Mouse (Mus musculus) R1 (cell line): Measurements from ENCODE around the gene Riox1.
A peak's percentile ranks its signal among the peaks of the same experiment; 100 is the strongest.
"Not testable (repeated sequence)": the region's sequence is repeated elsewhere in the genome, so short reads cannot be mapped to it uniquely, and the experiment has no call there.

Source experiments
- DNase-seq: peaks from one replicate; pipeline ENCODE4 v3.0.0-alpha.2; 2018; ENCODE audit warnings: low read depth, low spot score

The Riox1 gene

GRCm38 (mm10) chr12:83949776-83950492 is 474 bp upstream of the Riox1 start:
- DNase-seq: no peak

GRCm38 (mm10) chr12:83950840-83951701 is 663 bp downstream of the Riox1 start:
- peak; percentile 50 for DNase-seq

GRCm38 (mm10) chr12:83951711-83952575 is 1.5 kb downstream of the Riox1 start:
- no peak for DNase-seq

GRCm38 (mm10) chr12:83958278-83958677 is 7.9 kb downstream of the Riox1 start:
- no peak for DNase-seq

GRCm38 (mm10) chr12:83965235-83965634 is 14.8 kb downstream of the Riox1 start:
- no peak for DNase-seq

GRCm38 (mm10) chr12:83972117-83972516 is 21.7 kb downstream of the Riox1 start:
- DNase-seq: peak; percentile 55

- DNase-seq: no peak
These were observed 28.5 kb downstream of the Riox1 start for GRCm38 (mm10) chr12:83978862-83979261.

- no peak for DNase-seq
These were observed 31.2 kb downstream of the Riox1 start for GRCm38 (mm10) chr12:83981615-83982014.

- no peak for DNase-seq
These were observed 34.3 kb downstream of the Riox1 start, which contains the start of gene Heatr4 for GRCm38 (mm10) chr12:83984752-83985151. Gene Heatr4 (minus strand): TSS chr12:83984852.

- no peak for DNase-seq
These were observed 36.8 kb downstream of the Riox1 start for GRCm38 (mm10) chr12:83987242-83987582.

GRCm38 (mm10) chr12:83987583-83988441 is 37.4 kb downstream of the Riox1 start, which contains the start of gene Acot2:
Gene Acot2 (plus strand): TSS chr12:83987861.
- peak; percentile 86 for DNase-seq

GRCm38 (mm10) chr12:83988483-83988882 is 38.1 kb downstream of the Riox1 start:
- DNase-seq: no peak

- peak; percentile 35 for DNase-seq
These were observed 39.0 kb downstream of the Riox1 start for GRCm38 (mm10) chr12:83989378-83989777.

- DNase-seq: no peak
These were observed 46.8 kb downstream of the Riox1 start for GRCm38 (mm10) chr12:83997221-83997620.

GRCm38 (mm10) chr12:83998341-83999107 is 48.1 kb downstream of the Riox1 start:
- no peak for DNase-seq

GRCm38 (mm10) chr12:83999237-83999636 is 48.8 kb downstream of the Riox1 start:
- DNase-seq: not testable (repeated sequence)

- DNase-seq: no peak
These were observed 50.0 kb downstream of the Riox1 start for GRCm38 (mm10) chr12:84000418-84000817.
